Mouse (Mus musculus): ENCODE results near the gene Phf21b. TPM values are rescaled to one million over a fixed set of nuclear protein-coding genes. Genes with fewer than 3 reads are reported as not detected.

Phf21b gene
- polyA plus RNA-seq, 1 experiment = 1.9 TPM

Other genes with a start within 250 kb of the Phf21b start
- 9.1 and 9.4 TPM in 2 replicates for gene Prr5, start 186.4 kb downstream of the Phf21b start, polyA plus RNA-seq (2012; rRNA removed)
- 5.0 and 5.7 TPM in 2 replicates for gene Arhgap8, start 136.0 kb downstream of the Phf21b start, polyA plus RNA-seq (2012; rRNA removed)
- gene Gm29666, start 64.0 kb upstream of the Phf21b start, polyA plus RNA-seq (2012; rRNA removed) = 0.52 and 0.63 TPM in 2 replicates
- gene Nup50, start 67.4 kb upstream of the Phf21b start, polyA plus RNA-seq (2012; rRNA removed) = 10.1 and 13.9 TPM in 2 replicates
- gene 5031439G07Rik, start 132.5 kb upstream of the Phf21b start, polyA plus RNA-seq (2012; rRNA removed) = 21.5 and 28.5 TPM in 2 replicates
- 1,094 and 1,493 TPM in 2 replicates for gene Upk3a, start 161.1 kb upstream of the Phf21b start, polyA plus RNA-seq (2012; rRNA removed)
- 45.2 and 45.9 TPM in 2 replicates for gene Fam118a, start 172.9 kb upstream of the Phf21b start, polyA plus RNA-seq (2012; rRNA removed)